Mouse (Mus musculus): ENCODE data around the gene Mcrip2. TPM values are rescaled to one million over a fixed set of nuclear protein-coding genes. Genes with fewer than 3 reads are reported as not detected.
A peak's percentile ranks its signal among the peaks of the same experiment; 100 is the strongest.

Mcrip2 gene
- polyA plus RNA-seq, 1 experiment from 2014 or later: 14.4 TPM

- Histone ChIP-seq H3K4me3 (peak overlapping the region; percentile 60), H3K27me3 (no peaks in the 10 kb centered on the region), H3K27ac (replicated peaks) (no peak overlapping the region)
Measured at GRCm38 (mm10) chr17:25830200-25830753, 38.3 kb downstream of the Mcrip2 start.

GRCm38 (mm10) chr17:25829558-25830017, 39.0 kb downstream of the Mcrip2 start:
- ATAC-seq (replicated peaks): no peak
- peak overlapping the region; percentile 93 for H3K27ac ChIP-seq (replicated peaks)
- H3K4me2 ChIP-seq (replicated peaks): peak overlapping the region; percentile 79
- peak overlapping the region; percentile 60 for H3K4me3 ChIP-seq
- no peaks in the 10 kb centered on the region for H3K9me3 ChIP-seq
- H3K4me1 ChIP-seq: peaks cover 79% of the 10 kb centered on the region
- 47% methylated on average over 8 of the region's 8 CpGs for WGBS
- peaks cover 32% of the 10 kb centered on the region for H3K36me3 ChIP-seq
- no peaks in the 10 kb centered on the region for H3K27me3 ChIP-seq
- peak overlapping the region; percentile 75 for H3K9ac ChIP-seq (replicated peaks)

More at GRCm38 (mm10) chr17:25830200-25830753, 38.3 kb downstream of the Mcrip2 start:
- WGBS: 83% methylated on average over 4 of the region's 4 CpGs
- no peaks in the 10 kb centered on the region for H3K9me3 ChIP-seq
- H3K36me3 ChIP-seq: peaks cover 32% of the 10 kb centered on the region
- H3K9ac ChIP-seq (replicated peaks): no peak overlapping the region
- peak overlapping the region; percentile 79 for H3K4me2 ChIP-seq (replicated peaks)
- peaks cover 79% of the 10 kb centered on the region for H3K4me1 ChIP-seq
- no peak for ATAC-seq (replicated peaks)

- Histone ChIP-seq H3K27ac (replicated peaks) (peak within 1 kb of the TSS; percentile 93), H3K9ac (replicated peaks) (peak within 1 kb of the TSS; percentile 75), H3K4me2 (replicated peaks) (peak within 1 kb of the TSS; percentile 79), H3K4me1 (peaks cover 79% of the 10 kb centered on the region), H3K4me3 (peak within 1 kb of the TSS; percentile 60), H3K27me3 (no peaks in the 10 kb centered on the region), H3K9me3 (no peaks in the 10 kb centered on the region), H3K36me3 (peaks cover 32% of the 10 kb centered on the region)
- 2% methylated on average over 32 of the region's 32 CpGs for WGBS
- ATAC-seq (replicated peaks): peak; percentile 62
Measured at GRCm38 (mm10) chr17:25828712-25829557, 39.6 kb downstream of the Mcrip2 start, which contains the start of gene Jmjd8. Jmjd8 (plus strand) TSS chr17:25828867.

- WGBS: 82% methylated on average over 8 of the region's 8 CpGs
- ATAC-seq (replicated peaks): peak; percentile 0; the same call in 1 of the 2 replicates
- Histone ChIP-seq H3K4me1 (peaks cover 75% of the 10 kb centered on the region), H3K4me2 (replicated peaks) (peak overlapping the region; percentile 79), H3K36me3 (peaks cover 32% of the 10 kb centered on the region), H3K27me3 (no peaks in the 10 kb centered on the region), H3K27ac (replicated peaks) (peak overlapping the region; percentile 93), H3K4me3 (peak overlapping the region; percentile 60), H3K9ac (replicated peaks) (0 out of 2 replicates have a peak overlapping the region, but pooled peaks have one; percentile 75), H3K9me3 (no peaks in the 10 kb centered on the region)
Measured at GRCm38 (mm10) chr17:25828223-25828594, 40.4 kb downstream of the Mcrip2 start.

GRCm38 (mm10) chr17:25827546-25828222, 40.9 kb downstream of the Mcrip2 start:
- H3K4me3 ChIP-seq: no peak overlapping the region
- 94% methylated on average over 22 of the region's 22 CpGs for WGBS
- peaks cover 78% of the 10 kb centered on the region for H3K4me1 ChIP-seq
- no peaks in the 10 kb centered on the region for H3K27me3 ChIP-seq
- no peak overlapping the region for H3K9ac ChIP-seq (replicated peaks)
- H3K9me3 ChIP-seq: no peaks in the 10 kb centered on the region
- peak overlapping the region; percentile 79; the same call in 1 of the 2 replicates for H3K4me2 ChIP-seq (replicated peaks)
- no peak overlapping the region for H3K27ac ChIP-seq (replicated peaks)
- H3K36me3 ChIP-seq: peaks cover 32% of the 10 kb centered on the region
- ATAC-seq (replicated peaks): no peak

GRCm38 (mm10) chr17:25827011-25827410, 41.6 kb downstream of the Mcrip2 start:
- 94% methylated on average over 13 of the region's 13 CpGs for WGBS
- no peaks in the 10 kb centered on the region for H3K9me3 ChIP-seq
- no peak overlapping the region for H3K27ac ChIP-seq (replicated peaks)
- no peaks in the 10 kb centered on the region for H3K27me3 ChIP-seq
- no peak overlapping the region for H3K4me2 ChIP-seq (replicated peaks)
- H3K4me3 ChIP-seq: no peak overlapping the region
- no peak overlapping the region for H3K9ac ChIP-seq (replicated peaks)
- H3K4me1 ChIP-seq: peaks cover 76% of the 10 kb centered on the region
- peaks cover 32% of the 10 kb centered on the region for H3K36me3 ChIP-seq
- no peak for ATAC-seq (replicated peaks)

- Histone ChIP-seq H3K27me3 (no peaks in the 10 kb centered on the region), H3K27ac (replicated peaks) (no peak overlapping the region), H3K9me3 (no peaks in the 10 kb centered on the region), H3K9ac (replicated peaks) (no peak overlapping the region), H3K4me3 (no peak overlapping the region), H3K4me2 (replicated peaks) (no peak overlapping the region), H3K36me3 (peaks cover 25% of the 10 kb centered on the region), H3K4me1 (peaks cover 66% of the 10 kb centered on the region)
- WGBS: 96% methylated on average over 27 of the region's 27 CpGs
- no peak for ATAC-seq (replicated peaks)
Measured at GRCm38 (mm10) chr17:25825984-25826570, 42.5 kb downstream of the Mcrip2 start.

GRCm38 (mm10) chr17:25825311-25825710, 43.3 kb downstream of the Mcrip2 start:
- peaks cover 59% of the 10 kb centered on the region for H3K4me1 ChIP-seq
- H3K36me3 ChIP-seq: peaks cover 18% of the 10 kb centered on the region
- no peaks in the 10 kb centered on the region for H3K9me3 ChIP-seq
- no peak for ATAC-seq (replicated peaks)
- H3K9ac ChIP-seq (replicated peaks): no peak overlapping the region
- 0 out of 2 replicates have a peak, but pooled peaks cover under 1% of the 10 kb centered on the region for H3K27me3 ChIP-seq
- H3K27ac ChIP-seq (replicated peaks): no peak overlapping the region
- peak overlapping the region; percentile 88; the same call in 1 of the 2 replicates for H3K4me2 ChIP-seq (replicated peaks)
- WGBS: 90% methylated on average over 6 of the region's 6 CpGs
- H3K4me3 ChIP-seq: no peak overlapping the region

- H3K4me3 ChIP-seq: peak overlapping the region; percentile 68
- no peaks in the 10 kb centered on the region for H3K9me3 ChIP-seq
- peaks cover 8% of the 10 kb centered on the region; the same call in 1 of the 2 replicates for H3K27me3 ChIP-seq
- H3K9ac ChIP-seq (replicated peaks): peak overlapping the region; percentile 68
- no peak overlapping the region for H3K27ac ChIP-seq (replicated peaks)
- peak overlapping the region; percentile 88 for H3K4me2 ChIP-seq (replicated peaks)
- ATAC-seq (replicated peaks): no peak
- 77% methylated on average over 17 of the region's 17 CpGs for WGBS
- H3K36me3 ChIP-seq: peaks cover 17% of the 10 kb centered on the region
- peaks cover 51% of the 10 kb centered on the region for H3K4me1 ChIP-seq
Measured at GRCm38 (mm10) chr17:25824362-25825142, 44.0 kb downstream of the Mcrip2 start.

- peak; percentile 73 for ATAC-seq (replicated peaks)
- Histone ChIP-seq H3K9me3 (no peaks in the 10 kb centered on the region), H3K36me3 (peaks cover 23% of the 10 kb centered on the region), H3K4me2 (replicated peaks) (peak within 1 kb of the TSS; percentile 88), H3K27me3 (peaks cover 15% of the 10 kb centered on the region), H3K9ac (replicated peaks) (peak within 1 kb of the TSS; percentile 68), H3K4me1 (peaks cover 47% of the 10 kb centered on the region), H3K4me3 (peak within 1 kb of the TSS; percentile 68), H3K27ac (replicated peaks) (peak within 1 kb of the TSS; percentile 70)
- WGBS: 0% methylated on average over 18 of the region's 18 CpGs
Measured at GRCm38 (mm10) chr17:25823452-25823851, 45.1 kb downstream of the Mcrip2 start, which contains the start of gene Wdr24. Wdr24 (plus strand) TSS chr17:25823627.

Data from forebrain, embryonic 15.5 days (tissue).